Mouse (Mus musculus): ENCODE results near the gene Papss1.

- TF ChIP-seq CTCF (IDR thresholded peaks at IDR 0.05; ENCODE audit: borderline replicate concordance, insufficient read depth, low read depth, low read length) (no peak), POLR2A (IDR thresholded peaks at IDR 0.05; ENCODE audit: borderline replicate concordance, insufficient read depth, low read length) (no peak)
Observed at GRCm38 (mm10) chr3:131517756-131518155, 46.8 kb upstream of the Papss1 start.

All from cerebellum, adult 2 months (tissue).